Mouse (Mus musculus) liver, embryonic 16.5 days (tissue): ENCODE data around the gene Hpse2. TPM values are rescaled to one million over a fixed set of nuclear protein-coding genes. Genes with fewer than 3 reads are reported as not detected.

Experiments
- ATAC-seq: fragments of 200-750 bp; cut with Nextera tagmentation; 2 replicates; pipeline ENCODE4 v1.8.0; 2017; ENCODE audit warnings: low read depth, mild to moderate bottlenecking, moderate number of reproducible peaks, moderate library complexity
- H3K27ac ChIP-seq: fragments of 300-500 bp; sonication (generic); 2 replicates; pipeline ENCODE4 v1.5.1; 2014; ENCODE audit warnings: mild to moderate bottlenecking, low read length
- H3K27me3 ChIP-seq: fragments of 300-500 bp; sonication (generic); 2 replicates; pipeline ENCODE4 v1.6.1; 2014; ENCODE audit warnings: low read depth, low read length, mixed read lengths; ENCODE audit not compliant: control insufficient read depth, insufficient read depth
- H3K36me3 ChIP-seq: fragments of 300-500 bp; sonication (generic); 2 replicates; pipeline ENCODE4 v1.6.1; 2014; ENCODE audit warnings: mild to moderate bottlenecking; ENCODE audit not compliant: control insufficient read depth, insufficient read depth
- H3K4me1 ChIP-seq: fragments of 300-500 bp; sonication (generic); 2 replicates; pipeline ENCODE4 v1.6.1; 2014; ENCODE audit warnings: low read depth, low read length, mixed read lengths; ENCODE audit not compliant: control insufficient read depth
- H3K4me2 ChIP-seq: fragments of 300-500 bp; sonication (generic); 2 replicates; pipeline ENCODE4 v1.6.1; 2014; ENCODE audit warnings: low read depth, low read length, mixed read lengths
- H3K4me3 ChIP-seq: fragments of 300-500 bp; sonication (generic); 2 replicates; pipeline ENCODE4 v1.5.1; 2014; ENCODE audit warnings: low read depth, mild to moderate bottlenecking, low read length
- H3K9ac ChIP-seq: fragments of 300-500 bp; sonication (generic); 2 replicates; pipeline ENCODE4 v1.6.1; 2014; ENCODE audit warnings: low read depth, low read length
- H3K9me3 ChIP-seq: fragments of 300-500 bp; sonication (generic); replicated peaks from 2 replicates; pipeline ENCODE4 v1.6.1; 2016; ENCODE audit warnings: low read length; ENCODE audit not compliant: control insufficient read depth
- WGBS: fragments of 180-500 bp; shearing (Covaris S2); extraction: QIAGEN DNeasy Blood & Tissue Kit; methylation state at CpG from one replicate; pipeline ENCODE4 v1.1.7; 2014; ENCODE audit not compliant: insufficient replicate concordance; 5-methylcytosine and 5-hydroxymethylcytosine counted together
- polyA plus RNA-seq: library from polyadenylated mRNA; unstranded; fragments of >200 nt; fragmentation: Nextera tagmentation; extraction: Ambion mirVana; gene quantifications from 2 replicates; pipeline ENCODE4 v1.2.1, GENCODE M21; 2015

Hpse2 gene
- polyA plus RNA-seq, 1 experiment from 2014 or later: not detected

GRCm38 (mm10) chr19:43022611-43023173 lies 365.5 kb downstream of the Hpse2 start:
- no peak for ATAC-seq
- no peak overlapping the region for H3K4me2 ChIP-seq
- 57% methylated on average over 3 of the region's 3 CpGs for WGBS
- no peaks in the 10 kb centered on the region for H3K9me3 ChIP-seq
- no peaks in the 10 kb centered on the region for H3K27me3 ChIP-seq
- no peaks in the 10 kb centered on the region for H3K36me3 ChIP-seq
- H3K4me1 ChIP-seq: no peaks in the 10 kb centered on the region
- H3K9ac ChIP-seq: no peak overlapping the region
- H3K27ac ChIP-seq: no peak overlapping the region
- no peak overlapping the region for H3K4me3 ChIP-seq

GRCm38 (mm10) chr19:43018792-43019191 lies 369.4 kb downstream of the Hpse2 start:
- no peak overlapping the region for H3K9ac ChIP-seq
- no peak overlapping the region for H3K4me2 ChIP-seq
- no peaks in the 10 kb centered on the region for H3K36me3 ChIP-seq
- no peaks in the 10 kb centered on the region for H3K9me3 ChIP-seq
- no peak overlapping the region for H3K27ac ChIP-seq
- H3K4me3 ChIP-seq: no peak overlapping the region
- ATAC-seq: no peak
- no peaks in the 10 kb centered on the region for H3K4me1 ChIP-seq
- 40% methylated on average over 5 of the region's 5 CpGs for WGBS
- no peaks in the 10 kb centered on the region for H3K27me3 ChIP-seq

GRCm38 (mm10) chr19:42996406-42996805 lies 391.7 kb downstream of the Hpse2 start:
- no peak overlapping the region for H3K4me2 ChIP-seq
- no peaks in the 10 kb centered on the region for H3K4me1 ChIP-seq
- H3K27ac ChIP-seq: no peak overlapping the region
- H3K9ac ChIP-seq: no peak overlapping the region
- 56% methylated on average over 4 of the region's 4 CpGs for WGBS
- no peak for ATAC-seq
- no peaks in the 10 kb centered on the region for H3K9me3 ChIP-seq
- H3K27me3 ChIP-seq: no peaks in the 10 kb centered on the region
- H3K4me3 ChIP-seq: no peak overlapping the region
- no peaks in the 10 kb centered on the region for H3K36me3 ChIP-seq

GRCm38 (mm10) chr19:42988833-42989232 lies 399.3 kb downstream of the Hpse2 start:
- peak; percentile 51; the same call in 1 of the 2 replicates for ATAC-seq
- Histone ChIP-seq H3K4me1 (no peaks in the 10 kb centered on the region), H3K27ac (no peak overlapping the region), H3K4me3 (no peak overlapping the region), H3K9ac (no peak overlapping the region), H3K36me3 (no peaks in the 10 kb centered on the region), H3K9me3 (no peaks in the 10 kb centered on the region), H3K27me3 (no peaks in the 10 kb centered on the region), H3K4me2 (no peak overlapping the region)
- WGBS: 20% methylated on average over 5 of the region's 5 CpGs

GRCm38 (mm10) chr19:42986315-42986701 lies 401.8 kb downstream of the Hpse2 start:
- Histone ChIP-seq H3K9ac (no peak overlapping the region), H3K27ac (no peak overlapping the region), H3K4me2 (no peak overlapping the region), H3K36me3 (no peaks in the 10 kb centered on the region), H3K9me3 (no peaks in the 10 kb centered on the region), H3K4me1 (no peaks in the 10 kb centered on the region), H3K27me3 (no peaks in the 10 kb centered on the region), H3K4me3 (no peak overlapping the region)
- 7% methylated on average over 1 of the region's 1 CpGs for WGBS
- ATAC-seq: 0 out of 2 replicates have a peak, but pooled peaks have one; percentile 19

GRCm38 (mm10) chr19:42985372-42986314 lies 402.5 kb downstream of the Hpse2 start:
- Histone ChIP-seq H3K27me3 (no peaks in the 10 kb centered on the region), H3K36me3 (no peaks in the 10 kb centered on the region), H3K27ac (no peak overlapping the region), H3K4me1 (no peaks in the 10 kb centered on the region), H3K9me3 (no peaks in the 10 kb centered on the region), H3K9ac (no peak overlapping the region), H3K4me3 (no peak overlapping the region), H3K4me2 (no peak overlapping the region)
- WGBS: 44% methylated on average over 4 of the region's 4 CpGs
- ATAC-seq: no peak

GRCm38 (mm10) chr19:42980537-42980936 lies 407.6 kb downstream of the Hpse2 start:
- Histone ChIP-seq H3K36me3 (no peaks in the 10 kb centered on the region), H3K27ac (no peak overlapping the region), H3K27me3 (no peaks in the 10 kb centered on the region), H3K4me2 (no peak overlapping the region), H3K9me3 (no peaks in the 10 kb centered on the region), H3K4me3 (no peak overlapping the region), H3K9ac (no peak overlapping the region), H3K4me1 (no peaks in the 10 kb centered on the region)
- ATAC-seq: no peak
- 56% methylated on average over 3 of the region's 3 CpGs for WGBS

- ATAC-seq: no peak
- no peak overlapping the region for H3K4me2 ChIP-seq
- H3K4me1 ChIP-seq: no peaks in the 10 kb centered on the region
- no peaks in the 10 kb centered on the region for H3K36me3 ChIP-seq
- WGBS: 27% methylated on average over 2 of the region's 2 CpGs
- H3K27ac ChIP-seq: no peak overlapping the region
- H3K9me3 ChIP-seq: no peaks in the 10 kb centered on the region
- H3K4me3 ChIP-seq: no peak overlapping the region
- no peaks in the 10 kb centered on the region for H3K27me3 ChIP-seq
- H3K9ac ChIP-seq: no peak overlapping the region
These were observed 410.2 kb downstream of the Hpse2 start for GRCm38 (mm10) chr19:42977938-42978337.

- H3K9ac ChIP-seq: no peak overlapping the region
- no peak overlapping the region for H3K27ac ChIP-seq
- no peak overlapping the region for H3K4me3 ChIP-seq
- no peaks in the 10 kb centered on the region for H3K4me1 ChIP-seq
- H3K27me3 ChIP-seq: no peaks in the 10 kb centered on the region
- no peak overlapping the region for H3K4me2 ChIP-seq
- no peaks in the 10 kb centered on the region for H3K36me3 ChIP-seq
- 50% methylated on average over 5 of the region's 5 CpGs for WGBS
- no peak for ATAC-seq
- H3K9me3 ChIP-seq: no peaks in the 10 kb centered on the region
These were observed 414.4 kb downstream of the Hpse2 start for GRCm38 (mm10) chr19:42973740-42974139.
